Mouse (Mus musculus): ENCODE data around the gene Tmtc1. TPM values are rescaled to one million over a fixed set of nuclear protein-coding genes. Genes with fewer than 3 reads are reported as not detected.

The Tmtc1 gene
- polyA plus RNA-seq, 1 experiment from 2014 or later = 2.8 TPM

- Histone ChIP-seq H3K9me3 (ENCODE audit: control insufficient read depth, low read length) (0 out of 2 replicates have a peak, but pooled peaks cover 2% of the 10 kb centered on the region), H3K4me2 (ENCODE audit: low read length) (no peak overlapping the region), H3K9ac (ENCODE audit: low read length) (no peak overlapping the region), H3K4me1 (replicated peaks; ENCODE audit: control insufficient read depth, insufficient read depth, low read length) (peaks cover 14% of the 10 kb centered on the region; the same call in 1 of the 2 replicates), H3K27ac (ENCODE audit: low read depth) (no peak overlapping the region), H3K4me3 (ENCODE audit: low read depth, low read length) (no peak overlapping the region), H3K27me3 (replicated peaks; ENCODE audit: control insufficient read depth, insufficient read depth, low read length) (no peaks in the 10 kb centered on the region), H3K36me3 (ENCODE audit: control insufficient read depth, insufficient read depth, low read length) (no peaks in the 10 kb centered on the region)
- 67% methylated on average over 3 of the region's 3 CpGs for WGBS
- DNase-seq (ENCODE audit: low spot score) (no peak), ATAC-seq (replicated peaks; ENCODE audit: low FRiP score, low TSS enrichment, low read depth) (no peak)
These were observed 69.2 kb downstream of the Tmtc1 start for GRCm38 (mm10) chr6:148375015-148375414.

- no peaks in the 10 kb centered on the region for H3K27me3 ChIP-seq (replicated peaks; ENCODE audit: control insufficient read depth, insufficient read depth, low read length)
- WGBS = 25% methylated on average over 2 of the region's 2 CpGs
- peak; percentile 96 for ATAC-seq (replicated peaks; ENCODE audit: low FRiP score, low TSS enrichment, low read depth)
These were observed 70.7 kb downstream of the Tmtc1 start for GRCm38 (mm10) chr6:148373444-148373843.

GRCm38 (mm10) chr6:148371223-148371622 is 73.0 kb downstream of the Tmtc1 start:
- ATAC-seq (replicated peaks; ENCODE audit: low FRiP score, low TSS enrichment, low read depth) (no peak), DNase-seq (ENCODE audit: low spot score) (no peak)
- Histone ChIP-seq H3K27me3 (replicated peaks; ENCODE audit: control insufficient read depth, insufficient read depth, low read length) (no peaks in the 10 kb centered on the region), H3K4me2 (ENCODE audit: low read length) (no peak overlapping the region), H3K4me3 (ENCODE audit: low read depth, low read length) (no peak overlapping the region), H3K36me3 (ENCODE audit: control insufficient read depth, insufficient read depth, low read length) (no peaks in the 10 kb centered on the region), H3K9ac (ENCODE audit: low read length) (no peak overlapping the region), H3K9me3 (ENCODE audit: control insufficient read depth, low read length) (no peaks in the 10 kb centered on the region), H3K4me1 (replicated peaks; ENCODE audit: control insufficient read depth, insufficient read depth, low read length) (peaks cover 14% of the 10 kb centered on the region; the same call in 1 of the 2 replicates), H3K27ac (ENCODE audit: low read depth) (no peak overlapping the region)

More at GRCm38 (mm10) chr6:148373444-148373843, 70.7 kb downstream of the Tmtc1 start:
- no peak overlapping the region for H3K27ac ChIP-seq (ENCODE audit: low read depth)
- no peak overlapping the region for H3K4me2 ChIP-seq (ENCODE audit: low read length)
- H3K9me3 ChIP-seq (ENCODE audit: control insufficient read depth, low read length) = 0 out of 2 replicates have a peak, but pooled peaks cover 2% of the 10 kb centered on the region
- no peak overlapping the region for H3K4me3 ChIP-seq (ENCODE audit: low read depth, low read length)
- H3K4me1 ChIP-seq (replicated peaks; ENCODE audit: control insufficient read depth, insufficient read depth, low read length) = peaks cover 14% of the 10 kb centered on the region; the same call in 1 of the 2 replicates
- no peak for DNase-seq (ENCODE audit: low spot score)
- H3K9ac ChIP-seq (ENCODE audit: low read length) = no peak overlapping the region
- no peaks in the 10 kb centered on the region for H3K36me3 ChIP-seq (ENCODE audit: control insufficient read depth, insufficient read depth, low read length)

DNA sequence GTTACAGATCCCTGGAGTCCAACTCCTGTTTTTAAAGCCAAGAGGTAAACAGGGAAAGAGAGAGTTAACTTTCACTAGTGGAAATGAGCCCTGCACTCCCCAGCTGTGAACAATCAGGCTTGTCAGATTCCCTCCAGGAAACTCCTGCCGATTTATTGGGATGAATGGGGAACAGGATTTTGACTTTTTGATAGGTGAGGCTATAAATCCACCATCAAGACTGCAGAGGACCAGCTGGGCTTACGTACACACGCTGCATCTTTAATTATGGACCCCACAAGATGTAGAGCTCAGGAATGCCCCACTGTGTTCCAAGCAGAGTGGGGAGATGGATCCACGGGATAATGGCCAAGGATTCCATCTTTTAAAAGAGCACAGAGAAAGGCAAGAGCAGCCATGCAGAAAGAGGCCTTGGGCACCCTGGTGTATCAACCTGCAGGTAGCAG is 77.1 kb downstream of the Tmtc1 start:
- DNase-seq (ENCODE audit: low spot score) = no peak
- no peaks in the 10 kb centered on the region for H3K27me3 ChIP-seq (replicated peaks; ENCODE audit: control insufficient read depth, insufficient read depth, low read length)
- no peak overlapping the region for H3K9ac ChIP-seq (ENCODE audit: low read length)
- H3K4me2 ChIP-seq (ENCODE audit: low read length) = no peak overlapping the region
- no peak overlapping the region for H3K27ac ChIP-seq (ENCODE audit: low read depth)
- WGBS = 28% methylated on average over 4 of the region's 4 CpGs
- ATAC-seq (replicated peaks; ENCODE audit: low FRiP score, low TSS enrichment, low read depth) = no peak
- no peaks in the 10 kb centered on the region for H3K36me3 ChIP-seq (ENCODE audit: control insufficient read depth, insufficient read depth, low read length)
- no peak overlapping the region for H3K4me3 ChIP-seq (ENCODE audit: low read depth, low read length)
- peaks cover 12% of the 10 kb centered on the region; the same call in 1 of the 2 replicates for H3K4me1 ChIP-seq (replicated peaks; ENCODE audit: control insufficient read depth, insufficient read depth, low read length)
- H3K9me3 ChIP-seq (ENCODE audit: control insufficient read depth, low read length) = 0 out of 2 replicates have a peak, but pooled peaks cover 2% of the 10 kb centered on the region

DNA sequence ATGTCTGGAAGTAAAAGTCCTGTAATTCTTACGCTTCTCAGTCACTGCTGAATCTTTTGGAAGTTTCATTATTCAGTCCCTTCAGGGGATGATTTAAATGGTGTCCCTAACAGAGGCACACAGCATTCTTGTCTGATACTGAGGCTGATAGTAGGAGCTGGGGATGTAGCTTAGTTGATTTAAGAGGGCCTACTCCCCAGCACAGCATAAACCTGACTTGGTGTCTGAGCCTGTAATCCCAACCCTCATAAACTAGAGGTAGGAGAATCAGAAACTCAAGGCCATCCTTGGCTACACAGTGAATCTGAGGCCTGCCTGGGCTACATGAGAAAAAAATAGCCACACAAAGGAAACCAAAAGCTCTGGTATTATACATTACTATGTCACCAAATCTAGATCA is 77.6 kb downstream of the Tmtc1 start:
- Histone ChIP-seq H3K27me3 (replicated peaks; ENCODE audit: control insufficient read depth, insufficient read depth, low read length) (no peaks in the 10 kb centered on the region), H3K4me2 (ENCODE audit: low read length) (no peak overlapping the region), H3K27ac (ENCODE audit: low read depth) (no peak overlapping the region), H3K9me3 (ENCODE audit: control insufficient read depth, low read length) (0 out of 2 replicates have a peak, but pooled peaks cover 2% of the 10 kb centered on the region), H3K36me3 (ENCODE audit: control insufficient read depth, insufficient read depth, low read length) (no peaks in the 10 kb centered on the region), H3K4me1 (replicated peaks; ENCODE audit: control insufficient read depth, insufficient read depth, low read length) (peaks cover 13% of the 10 kb centered on the region; the same call in 1 of the 2 replicates), H3K4me3 (ENCODE audit: low read depth, low read length) (no peak overlapping the region), H3K9ac (ENCODE audit: low read length) (no peak overlapping the region)
- WGBS = 90% methylated on average over 1 of the region's 1 CpGs
- DNase-seq (ENCODE audit: low spot score) (no peak), ATAC-seq (replicated peaks; ENCODE audit: low FRiP score, low TSS enrichment, low read depth) (no peak)

GRCm38 (mm10) chr6:148363162-148363561 is 81.0 kb downstream of the Tmtc1 start:
- no peak overlapping the region for H3K4me3 ChIP-seq (ENCODE audit: low read depth, low read length)
- H3K36me3 ChIP-seq (ENCODE audit: control insufficient read depth, insufficient read depth, low read length) = no peaks in the 10 kb centered on the region
- 32% methylated on average over 1 of the region's 1 CpGs for WGBS
- H3K9ac ChIP-seq (ENCODE audit: low read length) = no peak overlapping the region
- H3K27me3 ChIP-seq (replicated peaks; ENCODE audit: control insufficient read depth, insufficient read depth, low read length) = no peaks in the 10 kb centered on the region
- 0 out of 2 replicates have a peak, but pooled peaks cover 2% of the 10 kb centered on the region for H3K9me3 ChIP-seq (ENCODE audit: control insufficient read depth, low read length)
- no peak overlapping the region for H3K4me2 ChIP-seq (ENCODE audit: low read length)
- peaks cover 13% of the 10 kb centered on the region; the same call in 1 of the 2 replicates for H3K4me1 ChIP-seq (replicated peaks; ENCODE audit: control insufficient read depth, insufficient read depth, low read length)
- DNase-seq (ENCODE audit: low spot score) (no peak), ATAC-seq (replicated peaks; ENCODE audit: low FRiP score, low TSS enrichment, low read depth) (no peak)
- H3K27ac ChIP-seq (ENCODE audit: low read depth) = no peak overlapping the region

GRCm38 (mm10) chr6:148362475-148362874 is 81.7 kb downstream of the Tmtc1 start:
- Histone ChIP-seq H3K27me3 (replicated peaks; ENCODE audit: control insufficient read depth, insufficient read depth, low read length) (no peaks in the 10 kb centered on the region), H3K4me1 (replicated peaks; ENCODE audit: control insufficient read depth, insufficient read depth, low read length) (peaks cover 13% of the 10 kb centered on the region; the same call in 1 of the 2 replicates), H3K4me3 (ENCODE audit: low read depth, low read length) (no peak overlapping the region), H3K36me3 (ENCODE audit: control insufficient read depth, insufficient read depth, low read length) (no peaks in the 10 kb centered on the region), H3K9me3 (ENCODE audit: control insufficient read depth, low read length) (0 out of 2 replicates have a peak, but pooled peaks cover 2% of the 10 kb centered on the region), H3K4me2 (ENCODE audit: low read length) (no peak overlapping the region), H3K27ac (ENCODE audit: low read depth) (no peak overlapping the region), H3K9ac (ENCODE audit: low read length) (no peak overlapping the region)
- DNase-seq (ENCODE audit: low spot score) = no peak
- 43% methylated on average over 3 of the region's 3 CpGs for WGBS
- no peak for ATAC-seq (replicated peaks; ENCODE audit: low FRiP score, low TSS enrichment, low read depth)

DNA sequence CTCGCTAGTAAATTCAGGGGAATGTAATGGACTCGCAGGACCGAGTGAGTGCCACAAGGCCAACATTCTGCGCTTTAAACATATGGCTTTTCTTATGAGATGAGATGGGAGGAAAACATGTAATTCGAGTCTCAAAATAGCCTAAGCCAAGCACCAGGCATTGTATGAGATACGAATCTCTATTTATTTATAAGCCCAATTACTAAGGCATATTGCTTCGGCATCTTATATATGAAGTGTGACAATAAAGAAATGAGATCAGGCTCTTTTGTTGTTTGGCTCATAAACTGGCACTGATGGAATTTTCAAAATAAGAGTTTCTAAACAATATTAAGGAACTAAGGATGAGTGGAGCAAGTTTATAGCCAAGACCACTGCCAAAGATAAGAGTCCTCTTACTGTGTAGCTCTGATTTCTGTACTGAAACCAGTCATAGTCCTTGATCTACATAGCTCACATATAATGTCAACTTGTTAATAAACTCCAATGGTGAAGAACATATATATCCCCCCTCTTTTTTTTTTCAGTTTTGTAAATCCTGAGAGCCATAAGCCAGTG is 84.8 kb downstream of the Tmtc1 start:
- no peaks in the 10 kb centered on the region for H3K27me3 ChIP-seq (replicated peaks; ENCODE audit: control insufficient read depth, insufficient read depth, low read length)
- H3K4me3 ChIP-seq (ENCODE audit: low read depth, low read length) = no peak overlapping the region
- no peak overlapping the region for H3K27ac ChIP-seq (ENCODE audit: low read depth)
- H3K9me3 ChIP-seq (ENCODE audit: control insufficient read depth, low read length) = 0 out of 2 replicates have a peak, but pooled peaks cover 4% of the 10 kb centered on the region
- WGBS = 85% methylated on average over 7 of the region's 7 CpGs
- DNase-seq (ENCODE audit: low spot score) = no peak
- no peak overlapping the region for H3K4me2 ChIP-seq (ENCODE audit: low read length)
- H3K9ac ChIP-seq (ENCODE audit: low read length) = no peak overlapping the region
- no peaks in the 10 kb centered on the region for H3K36me3 ChIP-seq (ENCODE audit: control insufficient read depth, insufficient read depth, low read length)
- no peak for ATAC-seq (replicated peaks; ENCODE audit: low FRiP score, low TSS enrichment, low read depth)
- peaks cover 13% of the 10 kb centered on the region; the same call in 1 of the 2 replicates for H3K4me1 ChIP-seq (replicated peaks; ENCODE audit: control insufficient read depth, insufficient read depth, low read length)
